Mouse (Mus musculus): ENCODE results near the gene Odf3l1. TPM values are rescaled to one million over a fixed set of nuclear protein-coding genes. Genes with fewer than 3 reads are reported as not detected.

Odf3l1 gene
- polyA plus RNA-seq (2015; fragmentation: Illumina TruSeq; extraction: RNeasy Lipid Tissue Mini Kit (QIAGEN cat#74804); ENCODE audit: low read depth, low replicate concordance), result not detected

GRCm38 (mm10) chr9:56864216-56864729 is at the start of gene Odf3l1:
TSS of gene Odf3l1 (minus strand) at chr9:56864679.

GRCm38 (mm10) chr9:56864832-56865231 is 353 bp upstream of the Odf3l1 start, which contains the start of gene Cspg4:
TSS of gene Cspg4 (plus strand) at chr9:56865033.

Other genes with a start within 250 kb of the Odf3l1 start
- 242 TPM for gene Lingo1, start 68.2 kb downstream of the Odf3l1 start, polyA plus RNA-seq (2015; fragmentation: Illumina TruSeq; extraction: RNeasy Lipid Tissue Mini Kit (QIAGEN cat#74804); ENCODE audit: low read depth, low replicate concordance)
- 10.1 TPM for gene Cspg4, start 354 bp upstream of the Odf3l1 start, polyA plus RNA-seq (2015; fragmentation: Illumina TruSeq; extraction: RNeasy Lipid Tissue Mini Kit (QIAGEN cat#74804); ENCODE audit: low read depth, low replicate concordance)
- 5.6 TPM for gene Snx33, start 63.7 kb upstream of the Odf3l1 start, polyA plus RNA-seq (2015; fragmentation: Illumina TruSeq; extraction: RNeasy Lipid Tissue Mini Kit (QIAGEN cat#74804); ENCODE audit: low read depth, low replicate concordance)
- gene Imp3, start 72.8 kb upstream of the Odf3l1 start, polyA plus RNA-seq (2015; fragmentation: Illumina TruSeq; extraction: RNeasy Lipid Tissue Mini Kit (QIAGEN cat#74804); ENCODE audit: low read depth, low replicate concordance), result 59.4 TPM
- gene Snupn, start 86.2 kb upstream of the Odf3l1 start, polyA plus RNA-seq (2015; fragmentation: Illumina TruSeq; extraction: RNeasy Lipid Tissue Mini Kit (QIAGEN cat#74804); ENCODE audit: low read depth, low replicate concordance), result 20.3 TPM
- 21.3 TPM for gene Ptpn9, start 130.2 kb upstream of the Odf3l1 start, polyA plus RNA-seq (2015; fragmentation: Illumina TruSeq; extraction: RNeasy Lipid Tissue Mini Kit (QIAGEN cat#74804); ENCODE audit: low read depth, low replicate concordance)
- gene Sin3a, start 207.4 kb upstream of the Odf3l1 start, polyA plus RNA-seq (2015; fragmentation: Illumina TruSeq; extraction: RNeasy Lipid Tissue Mini Kit (QIAGEN cat#74804); ENCODE audit: low read depth, low replicate concordance), result 15.9 TPM